Mouse (Mus musculus) lung, adult 10 weeks (tissue): Measurements from ENCODE around the gene Btnl10. TPM values are rescaled to one million over a fixed set of nuclear protein-coding genes. Genes with fewer than 3 reads are reported as not detected.

Source experiments
- polyA plus RNA-seq: library from polyadenylated mRNA; stranded (reverse); fragments of 350-450 nt; fragmentation: Illumina TruSeq; extraction: RNeasy Lipid Tissue Mini Kit (QIAGEN cat#74804); gene quantifications from one replicate; pipeline ENCODE4 v1.2.3, GENCODE M21; 2014; ENCODE audit warnings: low read depth, low replicate concordance; ENCODE audit not compliant: insufficient read depth

Gene Btnl10
- not detected for polyA plus RNA-seq

DNA sequence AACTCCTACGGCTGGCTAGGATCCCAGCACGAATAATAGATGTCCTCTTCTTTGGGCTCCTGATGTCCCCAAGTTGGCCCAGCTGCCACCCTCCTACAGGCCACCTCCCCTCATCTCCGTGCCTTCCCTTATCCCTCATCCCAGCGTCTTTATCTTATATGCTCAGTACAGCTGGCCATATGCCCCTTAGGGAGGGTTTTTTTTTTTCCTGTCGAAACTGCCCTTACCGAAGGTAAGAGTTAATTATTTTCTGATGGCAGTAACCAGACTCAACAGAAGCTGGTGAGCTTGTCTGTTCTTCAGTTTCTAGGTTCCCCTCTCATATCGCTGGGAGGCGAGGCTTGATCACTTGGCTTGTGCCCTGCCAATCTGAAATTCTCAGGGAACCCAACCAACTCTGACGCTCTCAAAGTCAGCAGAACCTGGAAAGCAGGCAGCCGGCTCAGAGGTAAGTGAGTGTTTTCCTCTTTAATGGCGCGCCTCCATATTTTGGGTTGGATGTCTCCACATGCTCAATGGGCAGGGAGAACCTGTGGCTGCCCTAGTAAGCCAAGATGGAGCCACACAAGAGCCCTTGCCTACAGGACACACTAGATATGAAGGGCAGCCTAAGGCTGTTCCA lies at the start of gene Btnl10:
TSS of gene Btnl10 (plus strand) at position 164 of the 622 bp plus-strand sequence.

GRCm38 (mm10) chr11:58903511-58904409 lies 13.9 kb upstream of the Btnl10 start, which contains the start of gene Zfp39:
Gene Zfp39 (minus strand): TSS chr11:58904225.

DNA sequence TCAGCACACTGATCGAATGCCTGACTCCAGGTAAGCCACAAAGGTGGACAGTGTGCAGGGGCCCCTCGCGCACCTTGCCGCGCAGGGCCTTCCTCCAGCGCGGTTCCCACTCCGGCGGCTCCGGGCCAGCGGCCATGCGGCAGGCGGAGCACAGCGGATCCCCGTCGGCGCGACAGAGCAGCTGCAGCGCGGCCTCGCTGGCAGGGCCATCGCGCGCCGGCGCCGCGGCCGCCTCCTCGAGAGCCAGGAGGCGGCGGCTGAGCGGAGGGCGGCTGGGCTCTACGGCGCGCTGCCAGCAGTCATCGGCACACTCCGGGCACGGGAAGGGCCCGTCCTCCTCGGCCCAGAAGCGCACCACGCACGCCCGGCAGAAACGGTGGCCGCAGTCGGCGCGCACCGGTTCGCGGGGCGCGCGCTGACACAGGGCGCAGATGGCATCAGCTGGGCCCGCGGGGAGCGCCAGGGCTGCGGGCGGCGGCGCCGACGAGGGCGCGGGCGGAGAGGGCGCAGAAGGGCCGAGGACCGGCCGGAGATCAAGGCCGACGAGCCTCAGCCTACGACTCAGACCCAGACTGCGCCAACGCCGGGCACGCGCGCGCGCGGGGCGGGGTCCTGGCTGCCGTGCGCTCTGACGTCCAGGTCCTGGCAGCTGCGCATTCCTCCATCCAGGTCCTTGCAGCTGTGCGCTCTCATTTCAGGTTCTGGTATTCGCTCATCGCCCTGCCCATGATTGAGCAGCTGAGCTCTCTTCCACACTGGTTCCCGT lies 20.8 kb downstream of the Btnl10 start, which contains the start of gene Rnf187:
TSS of gene Rnf187 (minus strand) at position 595 of the 766 bp plus-strand sequence.

DNA sequence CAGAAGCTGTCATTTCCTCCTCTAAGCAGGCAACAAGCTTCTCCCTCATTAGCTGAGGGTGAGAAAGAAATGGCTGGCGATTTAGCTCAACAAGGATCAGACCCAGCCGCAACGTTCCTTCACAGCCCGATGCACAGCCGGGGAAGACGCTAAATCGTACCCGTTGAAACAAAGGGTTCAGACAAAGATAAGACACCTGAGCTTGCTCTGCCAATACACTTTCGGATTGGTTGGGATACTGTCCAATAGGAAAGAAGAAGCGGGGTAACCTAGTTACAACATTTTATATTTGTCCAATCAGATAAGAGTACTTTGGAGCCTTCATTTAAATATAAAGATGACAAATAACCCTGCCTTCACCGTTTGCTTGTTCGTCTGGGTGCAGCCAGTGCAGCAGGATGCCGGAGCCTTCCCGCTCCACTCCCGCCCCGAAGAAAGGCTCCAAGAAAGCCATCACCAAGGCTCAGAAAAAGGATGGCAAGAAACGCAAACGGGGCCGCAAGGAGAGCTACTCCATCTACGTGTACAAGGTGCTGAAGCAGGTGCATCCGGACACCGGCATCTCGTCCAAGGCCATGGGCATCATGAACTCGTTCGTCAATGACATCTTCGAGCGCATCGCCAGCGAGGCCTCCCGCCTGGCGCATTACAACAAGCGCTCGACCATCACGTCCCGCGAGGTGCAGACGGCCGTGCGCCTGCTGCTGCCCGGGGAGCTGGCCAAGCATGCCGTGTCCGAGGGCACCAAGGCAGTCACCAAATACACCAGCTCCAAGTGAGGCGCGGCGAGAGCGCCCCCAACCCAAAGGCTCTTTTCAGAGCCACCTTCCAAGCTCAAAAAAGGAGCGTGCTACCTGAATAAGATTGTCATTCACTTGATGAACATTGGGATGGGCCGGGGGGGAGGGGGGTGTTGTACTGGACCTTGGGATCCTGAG lies 31.1 kb downstream of the Btnl10 start, which contains the start of gene Hist3h2ba:
TSS of gene Hist3h2ba (plus strand) at position 379 of the 938 bp plus-strand sequence.

DNA sequence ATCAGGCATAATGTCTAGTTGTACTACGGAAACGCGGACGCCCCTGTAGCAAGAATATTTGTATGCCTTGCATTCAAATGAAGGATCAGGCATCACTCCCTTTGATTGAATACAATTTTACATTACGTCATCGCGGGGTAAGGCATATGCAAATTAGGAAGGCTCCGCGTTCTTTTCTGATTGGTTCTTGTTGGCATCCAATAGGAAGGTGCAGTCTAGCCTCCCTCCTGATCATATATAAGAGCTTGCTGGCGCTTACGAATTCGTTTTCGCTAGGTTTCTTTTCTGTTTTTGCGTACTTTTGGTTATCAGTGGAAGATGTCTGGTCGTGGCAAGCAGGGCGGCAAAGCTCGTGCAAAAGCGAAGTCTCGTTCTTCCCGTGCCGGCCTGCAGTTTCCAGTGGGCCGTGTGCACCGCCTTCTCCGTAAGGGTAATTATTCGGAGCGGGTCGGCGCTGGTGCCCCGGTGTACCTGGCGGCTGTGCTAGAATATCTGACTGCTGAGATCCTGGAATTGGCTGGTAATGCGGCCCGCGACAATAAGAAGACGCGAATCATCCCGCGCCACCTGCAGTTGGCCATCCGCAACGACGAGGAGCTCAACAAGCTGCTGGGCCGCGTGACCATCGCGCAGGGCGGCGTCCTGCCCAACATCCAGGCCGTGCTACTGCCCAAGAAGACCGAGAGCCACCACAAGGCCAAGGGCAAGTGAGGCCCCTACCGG lies 36.9 kb downstream of the Btnl10 start, which contains the start of the genes Hist3h2a and Trim17:
TSS of gene Hist3h2a (plus strand) at position 266 of the 723 bp plus-strand sequence.
TSS of gene Trim17 (plus strand) at position 266 of the 723 bp plus-strand sequence.

Other genes starting within 250 kb of the Btnl10 start
- gene Olfr320, start 236.8 kb upstream of the Btnl10 start, polyA plus RNA-seq = not detected
- not detected for gene Olfr319, start 218.7 kb upstream of the Btnl10 start, polyA plus RNA-seq
- gene Olfr318, start 193.9 kb upstream of the Btnl10 start, polyA plus RNA-seq = not detected
- not detected for gene Olfr317, start 178.7 kb upstream of the Btnl10 start, polyA plus RNA-seq
- not detected for gene Olfr316, start 165.2 kb upstream of the Btnl10 start, polyA plus RNA-seq
- gene Olfr315, start 144.7 kb upstream of the Btnl10 start, polyA plus RNA-seq = not detected
- not detected for gene Olfr314, start 135.0 kb upstream of the Btnl10 start, polyA plus RNA-seq
- gene Fam183b, start 115.9 kb upstream of the Btnl10 start, polyA plus RNA-seq = 84.0 TPM
- gene Olfr313, start 102.9 kb upstream of the Btnl10 start, polyA plus RNA-seq = not detected
- gene Olfr312, start 88.7 kb upstream of the Btnl10 start, polyA plus RNA-seq = not detected
- not detected for gene Olfr311, start 78.7 kb upstream of the Btnl10 start, polyA plus RNA-seq
- 3.1 TPM for gene Gm12258, start 70.8 kb upstream of the Btnl10 start, polyA plus RNA-seq
- 1.4 TPM for gene 2810021J22Rik, start 50.7 kb upstream of the Btnl10 start, polyA plus RNA-seq
- 2.5 TPM for gene Zfp39, start 13.7 kb upstream of the Btnl10 start, polyA plus RNA-seq
- gene Rnf187, start 21.0 kb downstream of the Btnl10 start, polyA plus RNA-seq = 90.0 TPM
- 3.0 TPM for gene Hist3h2ba, start 31.0 kb downstream of the Btnl10 start, polyA plus RNA-seq
- gene Hist3h2a, start 36.8 kb downstream of the Btnl10 start, polyA plus RNA-seq = 17.1 TPM
- gene Trim17, start 36.8 kb downstream of the Btnl10 start, polyA plus RNA-seq = 0.25 TPM
- 15.2 TPM for gene Trim11, start 60.2 kb downstream of the Btnl10 start, polyA plus RNA-seq
- 2.4 TPM for gene Obscn, start 218.5 kb downstream of the Btnl10 start, polyA plus RNA-seq
- gene Iba57, start 245.8 kb downstream of the Btnl10 start, polyA plus RNA-seq = 3.3 TPM